Mouse (Mus musculus) forebrain, embryonic 16.5 days (tissue): ENCODE results near the gene Mapk8. TPM values are rescaled to one million over a fixed set of nuclear protein-coding genes. Genes with fewer than 3 reads are reported as not detected.

Experiments
- ATAC-seq: fragments of 200-750 bp; cut with Nextera tagmentation; 2 replicates; pipeline ENCODE4 v1.8.0; 2017; ENCODE audit warnings: mild to moderate bottlenecking, moderate library complexity
- H3K27ac ChIP-seq: fragments of 300-500 bp; sonication (generic); 2 replicates; pipeline ENCODE4 v1.5.1; 2014; ENCODE audit warnings: low read length, control low read depth
- H3K27me3 ChIP-seq: fragments of 300-500 bp; sonication (generic); replicated peaks from 2 replicates; pipeline ENCODE4 v1.6.1; 2014; ENCODE audit warnings: low read length; ENCODE audit not compliant: control insufficient read depth, insufficient read depth
- H3K36me3 ChIP-seq: fragments of 300-500 bp; sonication (generic); 2 replicates; pipeline ENCODE4 v1.6.1; 2014; ENCODE audit not compliant: control insufficient read depth, insufficient read depth
- H3K4me1 ChIP-seq: fragments of 300-500 bp; sonication (generic); replicated peaks from 2 replicates; pipeline ENCODE4 v1.6.1; 2014; ENCODE audit warnings: low read length; ENCODE audit not compliant: control insufficient read depth, insufficient read depth
- H3K4me2 ChIP-seq: fragments of 300-500 bp; sonication (generic); 2 replicates; pipeline ENCODE4 v1.6.1; 2014; ENCODE audit warnings: mild to moderate bottlenecking, low read length, control low read depth
- H3K4me3 ChIP-seq: fragments of 300-500 bp; sonication (generic); replicated peaks from 2 replicates; pipeline ENCODE4 v1.5.1; 2014; ENCODE audit warnings: mild to moderate bottlenecking, low read length, control low read depth
- H3K9ac ChIP-seq: fragments of 300-500 bp; sonication (generic); replicated peaks from 2 replicates; pipeline ENCODE4 v1.6.1; 2014; ENCODE audit warnings: low read depth, low read length, control low read depth
- H3K9me3 ChIP-seq: fragments of 300-500 bp; sonication (generic); 2 replicates; pipeline ENCODE4 v1.6.1; 2016; ENCODE audit warnings: low read length; ENCODE audit not compliant: control insufficient read depth
- WGBS: fragments of 180-500 bp; shearing (Covaris S2); extraction: QIAGEN DNeasy Blood & Tissue Kit; methylation state at CpG from one replicate; pipeline ENCODE4 v1.1.7; 2014; 5-methylcytosine and 5-hydroxymethylcytosine counted together
- polyA plus RNA-seq: library from polyadenylated mRNA; unstranded; fragments of >200 nt; fragmentation: Nextera tagmentation; extraction: Ambion mirVana; gene quantifications from 2 replicates; pipeline ENCODE4 v1.2.1, GENCODE M21; 2015

The Mapk8 gene
- polyA plus RNA-seq, 1 experiment from 2014 or later, result 39.8 TPM

GRCm38 (mm10) chr14:33415746-33416145, 31.2 kb downstream of the Mapk8 start:
- ATAC-seq, result no peak
- WGBS, result 85% methylated on average over 1 of the region's 1 CpGs
- no peaks in the 10 kb centered on the region for H3K4me1 ChIP-seq

GRCm38 (mm10) chr14:33402331-33402730, 44.6 kb downstream of the Mapk8 start:
- Histone ChIP-seq H3K27ac (no peak overlapping the region), H3K4me2 (no peak overlapping the region), H3K36me3 (peaks cover 5% of the 10 kb centered on the region; the same call in 1 of the 2 replicates), H3K9me3 (no peaks in the 10 kb centered on the region), H3K4me3 (no peak overlapping the region), H3K9ac (no peak overlapping the region), H3K4me1 (no peaks in the 10 kb centered on the region), H3K27me3 (no peaks in the 10 kb centered on the region)
- 95% methylated on average over 1 of the region's 1 CpGs for WGBS
- ATAC-seq, result no peak

More at GRCm38 (mm10) chr14:33415746-33416145, 31.2 kb downstream of the Mapk8 start:
- no peaks in the 10 kb centered on the region for H3K36me3 ChIP-seq
- no peak overlapping the region for H3K4me2 ChIP-seq
- no peak overlapping the region for H3K27ac ChIP-seq
- H3K9ac ChIP-seq, result no peak overlapping the region
- H3K9me3 ChIP-seq, result no peaks in the 10 kb centered on the region
- H3K27me3 ChIP-seq, result no peaks in the 10 kb centered on the region
- H3K4me3 ChIP-seq, result no peak overlapping the region

- Histone ChIP-seq H3K27me3 (no peaks in the 10 kb centered on the region), H3K4me2 (no peak overlapping the region)
- 76% methylated on average over 3 of the region's 3 CpGs for WGBS
These were observed 46.9 kb downstream of the Mapk8 start for GRCm38 (mm10) chr14:33400019-33400418.

GRCm38 (mm10) chr14:33398065-33398860, 48.7 kb downstream of the Mapk8 start:
- 86% methylated on average over 5 of the region's 5 CpGs for WGBS
- Histone ChIP-seq H3K9ac (no peak overlapping the region), H3K4me3 (no peak overlapping the region), H3K4me2 (no peak overlapping the region), H3K27me3 (no peaks in the 10 kb centered on the region), H3K36me3 (peaks cover 3% of the 10 kb centered on the region; the same call in 1 of the 2 replicates), H3K27ac (no peak overlapping the region), H3K9me3 (no peaks in the 10 kb centered on the region), H3K4me1 (no peaks in the 10 kb centered on the region)
- no peak for ATAC-seq

More at GRCm38 (mm10) chr14:33400019-33400418, 46.9 kb downstream of the Mapk8 start:
- Histone ChIP-seq H3K36me3 (peaks cover 3% of the 10 kb centered on the region; the same call in 1 of the 2 replicates), H3K9me3 (no peaks in the 10 kb centered on the region), H3K4me3 (no peak overlapping the region), H3K27ac (no peak overlapping the region), H3K9ac (no peak overlapping the region), H3K4me1 (no peaks in the 10 kb centered on the region)
- ATAC-seq, result no peak

GRCm38 (mm10) chr14:33380830-33381457, 66.0 kb downstream of the Mapk8 start:
- H3K9ac ChIP-seq, result no peak overlapping the region
- H3K27ac ChIP-seq, result no peak overlapping the region
- no peaks in the 10 kb centered on the region for H3K27me3 ChIP-seq
- no peaks in the 10 kb centered on the region for H3K9me3 ChIP-seq
- peaks cover 11% of the 10 kb centered on the region for H3K36me3 ChIP-seq
- H3K4me1 ChIP-seq, result no peaks in the 10 kb centered on the region
- WGBS, result 85% methylated on average over 6 of the region's 6 CpGs
- H3K4me3 ChIP-seq, result no peak overlapping the region
- H3K4me2 ChIP-seq, result no peak overlapping the region
- no peak for ATAC-seq

- H3K9ac ChIP-seq, result no peak overlapping the region
- no peaks in the 10 kb centered on the region for H3K27me3 ChIP-seq
- H3K4me1 ChIP-seq, result no peaks in the 10 kb centered on the region
- no peaks in the 10 kb centered on the region for H3K9me3 ChIP-seq
- no peak overlapping the region for H3K4me3 ChIP-seq
- whole genome bisulfite sequencing, result 34% methylated on average over 5 of the region's 5 CpGs
- peaks cover 9% of the 10 kb centered on the region for H3K36me3 ChIP-seq
- no peak overlapping the region for H3K4me2 ChIP-seq
- no peak for ATAC-seq
- H3K27ac ChIP-seq, result no peak overlapping the region
These were observed 68.2 kb downstream of the Mapk8 start for GRCm38 (mm10) chr14:33378723-33379122.

- Histone ChIP-seq H3K9ac (no peak overlapping the region), H3K36me3 (peaks cover 3% of the 10 kb centered on the region; the same call in 1 of the 2 replicates), H3K4me3 (no peak overlapping the region), H3K9me3 (no peaks in the 10 kb centered on the region), H3K27ac (no peak overlapping the region), H3K4me1 (no peaks in the 10 kb centered on the region), H3K4me2 (no peak overlapping the region), H3K27me3 (no peaks in the 10 kb centered on the region)
- no peak for ATAC-seq
- WGBS, result 88% methylated on average over 3 of the region's 3 CpGs
These were observed 69.7 kb downstream of the Mapk8 start for GRCm38 (mm10) chr14:33377211-33377610.

- no peak overlapping the region for H3K4me3 ChIP-seq
- 90% methylated on average over 1 of the region's 1 CpGs for WGBS
- H3K9ac ChIP-seq, result no peak overlapping the region
- 0 out of 2 replicates have a peak, but pooled peaks cover 3% of the 10 kb centered on the region for H3K4me1 ChIP-seq
- H3K27me3 ChIP-seq, result no peaks in the 10 kb centered on the region
- no peak overlapping the region for H3K27ac ChIP-seq
- no peaks in the 10 kb centered on the region for H3K9me3 ChIP-seq
- peaks cover 1% of the 10 kb centered on the region; the same call in 1 of the 2 replicates for H3K36me3 ChIP-seq
- no peak overlapping the region for H3K4me2 ChIP-seq
- ATAC-seq, result no peak
These were observed 72.9 kb downstream of the Mapk8 start for GRCm38 (mm10) chr14:33374089-33374488.

GRCm38 (mm10) chr14:33373271-33373670, 73.7 kb downstream of the Mapk8 start:
- no peaks in the 10 kb centered on the region for H3K36me3 ChIP-seq
- no peak overlapping the region for H3K4me3 ChIP-seq
- H3K4me2 ChIP-seq, result no peak overlapping the region
- ATAC-seq, result no peak
- H3K27me3 ChIP-seq, result no peaks in the 10 kb centered on the region
- H3K9me3 ChIP-seq, result no peaks in the 10 kb centered on the region
- 69% methylated on average over 1 of the region's 1 CpGs for WGBS
- no peak overlapping the region for H3K9ac ChIP-seq
- H3K27ac ChIP-seq, result no peak overlapping the region
- H3K4me1 ChIP-seq, result 0 out of 2 replicates have a peak, but pooled peaks cover 3% of the 10 kb centered on the region
